Mouse (Mus musculus): ENCODE data around the gene Hs2st1. TPM values are rescaled to one million over a fixed set of nuclear protein-coding genes. Genes with fewer than 3 reads are reported as not detected.

The Hs2st1 gene
- polyA plus RNA-seq, 1 experiment from 2014 or later = 6.1 TPM

DNA sequence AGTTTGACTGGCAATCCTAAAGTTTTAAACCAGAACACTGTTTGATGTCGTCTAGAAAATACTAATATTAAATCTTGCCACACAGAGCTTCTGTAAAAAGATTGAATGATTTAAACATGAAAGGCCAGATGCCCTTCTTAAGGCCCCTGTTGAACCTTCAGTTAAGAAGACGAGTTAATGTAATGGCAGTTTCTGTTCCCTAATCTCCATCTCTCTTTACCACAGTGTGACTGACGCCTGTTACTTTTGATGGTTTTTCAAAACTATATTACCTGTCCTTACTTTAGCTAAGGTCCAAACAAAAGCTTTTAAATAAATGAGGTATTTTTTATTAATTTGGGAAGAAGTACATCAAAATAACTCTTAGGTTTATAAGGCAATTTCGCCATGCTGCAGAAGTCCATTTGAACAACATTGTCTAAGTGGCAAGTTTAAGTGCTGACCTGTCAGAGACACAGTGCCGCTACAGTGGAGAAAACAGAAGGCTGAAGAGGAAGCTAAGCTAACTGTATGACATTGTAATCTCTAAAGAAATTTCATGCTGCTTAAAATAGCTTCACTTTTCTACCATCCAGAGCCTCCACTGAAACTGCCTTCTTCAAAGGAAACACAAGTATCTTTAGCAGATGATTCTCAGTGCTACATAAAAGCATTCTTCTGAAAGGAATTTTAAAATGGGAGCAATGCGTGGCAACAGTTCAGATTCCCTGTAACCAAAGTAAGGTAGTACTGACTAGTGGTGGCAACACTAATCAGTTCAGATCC, 15.0 kb upstream of the Hs2st1 start:
- Histone ChIP-seq H3K9me3 (replicated peaks) (no peaks in the 10 kb centered on the region), H3K36me3 (peaks cover 13% of the 10 kb centered on the region), H3K4me2 (peak overlapping the region; percentile 34), H3K27me3 (no peaks in the 10 kb centered on the region), H3K4me3 (no peak overlapping the region), H3K9ac (no peak overlapping the region), H3K4me1 (replicated peaks) (peaks cover 54% of the 10 kb centered on the region), H3K27ac (peak overlapping the region; percentile 74)
- ATAC-seq (replicated peaks; ENCODE audit: insufficient number of reproducible peaks, insufficient read depth, low FRiP score, low read depth) = no peak
- 43% methylated on average over 6 of the region's 6 CpGs for WGBS

DNA sequence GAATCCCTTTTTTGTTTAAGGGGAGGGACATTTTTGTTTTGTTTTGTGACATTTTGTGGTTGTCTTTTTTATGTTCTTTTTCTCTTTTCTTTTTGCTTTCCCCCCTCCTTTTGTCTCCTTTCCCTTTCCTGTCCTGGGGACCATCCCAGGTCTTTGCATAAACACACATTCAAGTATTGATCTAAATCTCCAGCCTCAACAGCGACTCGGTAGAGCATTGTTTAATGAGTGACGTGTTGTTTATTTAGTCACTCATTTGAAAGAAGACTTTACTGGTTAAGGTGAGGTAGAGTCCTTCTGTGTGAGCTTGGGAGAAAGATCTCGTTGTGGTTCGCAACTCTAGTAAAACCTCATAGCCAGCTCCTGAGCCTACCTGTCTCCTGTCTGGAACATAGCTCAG, 13.8 kb upstream of the Hs2st1 start:
- H3K27me3 ChIP-seq = no peaks in the 10 kb centered on the region
- ATAC-seq (replicated peaks; ENCODE audit: insufficient number of reproducible peaks, insufficient read depth, low FRiP score, low read depth) = no peak
- H3K9ac ChIP-seq = no peak overlapping the region
- 0 out of 2 replicates have a peak overlapping the region, but pooled peaks have one; percentile 74 for H3K27ac ChIP-seq
- H3K4me3 ChIP-seq = no peak overlapping the region
- WGBS = 70% methylated on average over 5 of the region's 5 CpGs
- no peaks in the 10 kb centered on the region for H3K9me3 ChIP-seq (replicated peaks)
- no peak overlapping the region for H3K4me2 ChIP-seq
- peaks cover 61% of the 10 kb centered on the region for H3K4me1 ChIP-seq (replicated peaks)
- peaks cover 15% of the 10 kb centered on the region for H3K36me3 ChIP-seq

GRCm38 (mm10) chr3:144582306-144582705, 12.3 kb upstream of the Hs2st1 start:
- WGBS = 61% methylated on average over 4 of the region's 4 CpGs
- no peak overlapping the region for H3K4me2 ChIP-seq
- H3K9ac ChIP-seq = no peak overlapping the region
- H3K36me3 ChIP-seq = peaks cover 19% of the 10 kb centered on the region
- no peak overlapping the region for H3K4me3 ChIP-seq
- 0 out of 2 replicates have a peak overlapping the region, but pooled peaks have one; percentile 26 for H3K27ac ChIP-seq
- ATAC-seq (replicated peaks; ENCODE audit: insufficient number of reproducible peaks, insufficient read depth, low FRiP score, low read depth) = no peak
- H3K27me3 ChIP-seq = no peaks in the 10 kb centered on the region
- H3K9me3 ChIP-seq (replicated peaks) = no peaks in the 10 kb centered on the region
- H3K4me1 ChIP-seq (replicated peaks) = peaks cover 59% of the 10 kb centered on the region

DNA sequence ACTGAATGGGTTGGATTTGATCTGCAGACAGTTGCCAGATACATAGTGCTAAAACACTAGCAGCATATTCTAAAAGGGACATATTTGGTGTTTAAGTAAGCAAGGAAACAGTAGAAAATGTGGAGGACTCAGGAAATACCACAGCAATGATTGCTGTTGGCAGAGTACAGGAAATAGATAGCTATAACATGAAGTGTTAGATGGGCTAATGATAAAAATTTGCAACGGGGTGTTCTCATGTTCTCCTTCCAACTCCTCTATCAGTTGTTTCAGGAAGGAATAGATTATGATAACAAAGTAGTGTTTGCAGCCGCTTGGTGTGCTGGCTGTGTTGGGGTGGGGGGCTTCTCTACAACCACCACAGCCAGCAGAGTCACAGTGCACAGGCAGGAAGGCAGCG, 11.9 kb upstream of the Hs2st1 start:
- ATAC-seq (replicated peaks; ENCODE audit: insufficient number of reproducible peaks, insufficient read depth, low FRiP score, low read depth) = no peak

GRCm38 (mm10) chr3:144580281-144580680, 10.3 kb upstream of the Hs2st1 start:
- Histone ChIP-seq H3K27ac (no peak overlapping the region), H3K4me1 (replicated peaks) (peaks cover 41% of the 10 kb centered on the region)

More for the DNA sequence above, 11.9 kb upstream of the Hs2st1 start:
- Histone ChIP-seq H3K36me3 (peaks cover 14% of the 10 kb centered on the region; the same call in 1 of the 2 replicates), H3K4me1 (replicated peaks) (peaks cover 55% of the 10 kb centered on the region), H3K4me2 (no peak overlapping the region), H3K9me3 (replicated peaks) (no peaks in the 10 kb centered on the region), H3K27ac (peak overlapping the region; percentile 26; the same call in 1 of the 2 replicates), H3K9ac (no peak overlapping the region), H3K4me3 (no peak overlapping the region), H3K27me3 (no peaks in the 10 kb centered on the region)
- 41% methylated on average over 3 of the region's 3 CpGs for WGBS

GRCm38 (mm10) chr3:144579796-144580195, 9.8 kb upstream of the Hs2st1 start:
- H3K27ac ChIP-seq = peak overlapping the region; percentile 25; the same call in 1 of the 2 replicates
- H3K4me3 ChIP-seq = no peak overlapping the region
- no peak overlapping the region for H3K4me2 ChIP-seq
- no peak overlapping the region for H3K9ac ChIP-seq
- no peaks in the 10 kb centered on the region for H3K9me3 ChIP-seq (replicated peaks)
- H3K27me3 ChIP-seq = no peaks in the 10 kb centered on the region
- no peak for ATAC-seq (replicated peaks; ENCODE audit: insufficient number of reproducible peaks, insufficient read depth, low FRiP score, low read depth)
- peaks cover 37% of the 10 kb centered on the region for H3K4me1 ChIP-seq (replicated peaks)
- 47% methylated on average over 5 of the region's 5 CpGs for WGBS
- H3K36me3 ChIP-seq = peaks cover 13% of the 10 kb centered on the region; the same call in 1 of the 2 replicates

More at GRCm38 (mm10) chr3:144580281-144580680, 10.3 kb upstream of the Hs2st1 start:
- Histone ChIP-seq H3K27me3 (no peaks in the 10 kb centered on the region), H3K9me3 (replicated peaks) (no peaks in the 10 kb centered on the region), H3K4me2 (no peak overlapping the region), H3K4me3 (no peak overlapping the region), H3K36me3 (peaks cover 13% of the 10 kb centered on the region; the same call in 1 of the 2 replicates), H3K9ac (no peak overlapping the region)
- ATAC-seq (replicated peaks; ENCODE audit: insufficient number of reproducible peaks, insufficient read depth, low FRiP score, low read depth) = no peak
- 66% methylated on average over 7 of the region's 7 CpGs for WGBS

GRCm38 (mm10) chr3:144578921-144579320, 8.9 kb upstream of the Hs2st1 start:
- H3K9ac ChIP-seq = no peak overlapping the region
- peaks cover 32% of the 10 kb centered on the region for H3K4me1 ChIP-seq (replicated peaks)
- H3K4me3 ChIP-seq = no peak overlapping the region
- no peak overlapping the region for H3K4me2 ChIP-seq
- no peaks in the 10 kb centered on the region for H3K27me3 ChIP-seq
- 78% methylated on average over 4 of the region's 4 CpGs for WGBS
- H3K27ac ChIP-seq = no peak overlapping the region
- no peaks in the 10 kb centered on the region for H3K9me3 ChIP-seq (replicated peaks)
- no peak for ATAC-seq (replicated peaks; ENCODE audit: insufficient number of reproducible peaks, insufficient read depth, low FRiP score, low read depth)
- H3K36me3 ChIP-seq = peaks cover 13% of the 10 kb centered on the region; the same call in 1 of the 2 replicates

DNA sequence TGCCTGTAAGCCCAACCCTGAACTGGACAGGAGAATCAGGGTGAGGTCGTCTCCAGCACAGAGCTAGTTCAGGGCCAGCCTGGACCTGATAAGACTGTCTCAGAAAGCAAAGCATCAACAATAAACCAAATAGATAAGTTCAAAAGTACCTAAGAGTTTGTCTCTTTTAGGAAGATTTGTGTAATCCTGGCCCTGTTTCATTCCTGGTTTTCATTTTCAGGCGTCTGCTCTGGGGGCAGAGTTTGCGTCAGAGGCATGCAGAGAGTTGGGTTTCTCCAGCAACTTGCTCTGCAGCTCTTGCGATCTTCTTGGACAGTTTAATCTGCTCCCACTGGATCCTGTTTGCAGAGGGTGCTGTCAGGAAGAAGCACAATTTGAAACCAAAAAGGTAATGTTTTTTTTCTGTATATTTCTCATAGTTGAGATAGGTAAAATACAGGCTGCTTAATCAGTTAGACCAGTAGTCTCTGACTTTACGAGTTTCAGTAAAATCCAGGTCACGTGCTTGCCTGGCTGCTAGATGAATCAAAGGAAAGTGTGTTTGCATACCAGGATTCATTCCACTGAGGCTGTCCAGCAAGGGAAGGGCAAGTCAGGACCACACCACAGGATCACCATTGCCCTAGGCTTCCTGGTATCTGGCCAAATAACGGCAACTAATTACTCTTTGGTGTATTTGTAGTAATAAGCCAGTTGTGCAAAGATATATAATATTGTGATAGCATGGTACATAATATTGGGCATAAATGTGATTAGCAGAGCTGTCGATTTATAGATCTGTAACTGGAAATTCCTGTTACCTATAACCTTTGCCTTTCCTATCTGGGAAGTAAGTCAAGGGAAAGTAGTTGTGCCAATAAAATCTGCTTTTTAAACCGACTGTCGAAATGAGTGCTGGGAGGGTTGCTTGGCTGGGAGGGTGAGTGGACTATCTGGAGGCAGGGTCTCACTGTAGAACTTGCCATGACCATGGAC, 7.7 kb upstream of the Hs2st1 start:
- ATAC-seq (replicated peaks; ENCODE audit: insufficient number of reproducible peaks, insufficient read depth, low FRiP score, low read depth) = no peak
- no peak overlapping the region for H3K9ac ChIP-seq
- peaks cover 37% of the 10 kb centered on the region for H3K4me1 ChIP-seq (replicated peaks)

DNA sequence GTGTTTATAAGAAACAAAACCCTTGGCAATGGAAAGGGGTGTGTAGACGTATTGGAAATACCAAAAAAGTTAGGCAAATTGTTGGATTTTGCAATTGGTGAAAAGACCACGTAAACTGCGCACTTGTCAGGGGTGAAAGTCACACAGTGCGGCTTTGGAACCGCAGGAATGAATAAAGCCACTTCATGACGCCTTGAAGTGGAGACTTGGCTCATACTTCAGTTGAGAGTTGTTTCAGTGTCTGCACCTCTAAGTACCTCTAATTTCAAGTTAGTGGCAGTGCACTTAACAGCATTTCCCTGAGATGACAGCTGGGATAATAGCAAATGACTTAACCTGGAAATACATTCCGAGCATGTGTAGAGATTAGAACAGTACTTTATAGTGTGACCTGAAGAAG, 4.3 kb upstream of the Hs2st1 start:
- WGBS = 64% methylated on average over 7 of the region's 7 CpGs
- H3K9ac ChIP-seq = no peak overlapping the region
- H3K27me3 ChIP-seq = no peaks in the 10 kb centered on the region
- no peak overlapping the region for H3K4me2 ChIP-seq
- H3K9me3 ChIP-seq (replicated peaks) = no peaks in the 10 kb centered on the region
- peaks cover 13% of the 10 kb centered on the region; the same call in 1 of the 2 replicates for H3K36me3 ChIP-seq
- no peak overlapping the region for H3K4me3 ChIP-seq
- H3K27ac ChIP-seq = no peak overlapping the region
- no peak for ATAC-seq (replicated peaks; ENCODE audit: insufficient number of reproducible peaks, insufficient read depth, low FRiP score, low read depth)
- peaks cover 25% of the 10 kb centered on the region for H3K4me1 ChIP-seq (replicated peaks)

More for the DNA sequence above, 7.7 kb upstream of the Hs2st1 start:
- Histone ChIP-seq H3K27me3 (no peaks in the 10 kb centered on the region), H3K4me3 (no peak overlapping the region), H3K27ac (no peak overlapping the region), H3K36me3 (peaks cover 13% of the 10 kb centered on the region; the same call in 1 of the 2 replicates), H3K9me3 (replicated peaks) (no peaks in the 10 kb centered on the region), H3K4me2 (no peak overlapping the region)
- WGBS = 74% methylated on average over 10 of the region's 10 CpGs

DNA sequence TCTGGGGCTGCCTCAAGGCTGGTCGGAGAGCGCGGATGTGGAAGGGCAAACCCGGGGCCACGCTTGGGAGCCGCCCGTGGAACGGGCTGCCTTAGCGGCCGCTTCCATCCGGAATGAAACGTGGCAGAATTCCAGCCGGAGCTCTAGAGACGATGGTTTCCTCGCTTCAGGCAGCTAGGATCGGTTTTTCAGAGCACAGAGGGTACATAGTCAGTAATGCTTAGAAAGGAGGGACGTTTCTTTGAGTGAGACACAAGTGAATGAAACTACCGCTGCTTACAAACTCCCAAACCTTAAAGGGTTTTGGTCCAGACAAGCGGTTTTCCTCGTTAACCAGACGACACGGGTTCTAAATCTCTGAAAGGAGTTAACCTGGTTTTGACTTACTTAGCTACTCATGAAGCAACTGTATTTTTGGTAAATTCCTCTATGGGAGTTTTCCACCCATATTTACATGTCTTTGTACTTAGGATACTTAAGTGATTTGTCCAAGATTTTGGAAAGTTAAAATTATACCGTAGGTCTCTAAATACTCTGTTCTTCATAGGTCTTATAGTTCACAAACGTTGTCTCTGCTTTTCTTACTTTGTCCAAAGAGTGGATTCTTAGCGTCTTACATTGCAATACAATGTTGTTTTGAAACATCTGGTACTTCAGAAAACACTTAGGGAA, 971 bp upstream of the Hs2st1 start:
- WGBS = under 1% methylated on average over 25 of the region's 25 CpGs
- H3K27ac ChIP-seq = peak overlapping the region; percentile 90
- peak overlapping the region; percentile 58 for H3K4me2 ChIP-seq
- peak overlapping the region; percentile 76 for H3K4me3 ChIP-seq
- no peaks in the 10 kb centered on the region; the same call in 1 of the 2 replicates for H3K36me3 ChIP-seq
- peaks cover 32% of the 10 kb centered on the region for H3K4me1 ChIP-seq (replicated peaks)
- ATAC-seq (replicated peaks; ENCODE audit: insufficient number of reproducible peaks, insufficient read depth, low FRiP score, low read depth) = no peak
- no peaks in the 10 kb centered on the region for H3K27me3 ChIP-seq
- H3K9ac ChIP-seq = peak overlapping the region; percentile 81
- no peaks in the 10 kb centered on the region for H3K9me3 ChIP-seq (replicated peaks)
